Mouse (Mus musculus) right cerebral cortex, adult 18-20 months (tissue): ENCODE data around the gene Tfap4.

Experiments used
- DNase-seq: peaks from one replicate; pipeline ENCODE4 v3.0.0; 2022; ENCODE audit warnings: mixed read lengths

Tfap4 gene

DNA sequence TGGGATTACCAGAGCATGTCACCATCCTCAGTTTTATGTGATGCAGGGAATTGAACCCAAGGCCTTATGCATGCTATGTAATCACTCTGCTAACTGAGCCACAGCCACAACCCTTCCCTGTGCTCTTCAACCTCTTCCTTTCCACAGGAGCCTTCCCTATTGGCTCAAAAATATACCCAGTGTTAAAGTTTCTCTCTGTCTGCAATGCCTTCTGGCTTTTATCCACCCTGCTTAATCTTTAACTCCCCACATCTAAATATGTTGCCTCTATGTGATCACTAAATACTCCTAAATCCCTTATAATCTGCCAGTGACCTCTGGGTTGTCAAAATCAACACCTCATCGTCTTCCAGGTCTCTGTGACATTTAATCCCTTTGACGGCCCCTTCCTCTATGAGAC is 41.7 kb downstream of the Tfap4 start:
- DNase-seq: no peak

GRCm38 (mm10) chr16:4514383-4514782 is 45.3 kb downstream of the Tfap4 start:
- DNase-seq: no peak

GRCm38 (mm10) chr16:4512661-4513438 is 46.8 kb downstream of the Tfap4 start:
- peak; percentile 19 for DNase-seq

DNA sequence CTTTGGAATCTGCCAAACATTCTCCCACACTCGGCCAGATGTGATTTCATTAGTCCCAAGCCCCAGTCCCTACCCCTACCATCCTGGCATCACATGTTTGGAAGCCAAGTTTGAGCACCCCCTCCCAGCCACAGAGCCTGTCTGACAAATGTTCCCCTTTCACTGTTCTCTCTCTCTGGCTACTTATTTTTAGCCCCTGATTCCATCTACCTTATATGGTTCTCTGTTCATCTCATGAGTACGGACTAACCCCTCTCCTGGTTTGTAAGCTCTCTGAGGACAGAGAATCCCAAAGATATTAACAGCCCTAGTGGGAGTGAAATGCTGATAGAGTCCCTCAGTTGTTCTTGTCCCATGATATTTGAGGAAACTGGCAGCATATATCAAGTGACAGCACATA is 48.3 kb downstream of the Tfap4 start:
- DNase-seq: no peak

- no peak for DNase-seq
These were observed 53.5 kb downstream of the Tfap4 start for GRCm38 (mm10) chr16:4506181-4506580.

- no peak for DNase-seq
These were observed 56.2 kb downstream of the Tfap4 start for GRCm38 (mm10) chr16:4503495-4503894.

GRCm38 (mm10) chr16:4502568-4502967 is 57.1 kb downstream of the Tfap4 start:
- DNase-seq: no peak

GRCm38 (mm10) chr16:4501703-4502102 is 58.0 kb downstream of the Tfap4 start:
- no peak for DNase-seq

DNA sequence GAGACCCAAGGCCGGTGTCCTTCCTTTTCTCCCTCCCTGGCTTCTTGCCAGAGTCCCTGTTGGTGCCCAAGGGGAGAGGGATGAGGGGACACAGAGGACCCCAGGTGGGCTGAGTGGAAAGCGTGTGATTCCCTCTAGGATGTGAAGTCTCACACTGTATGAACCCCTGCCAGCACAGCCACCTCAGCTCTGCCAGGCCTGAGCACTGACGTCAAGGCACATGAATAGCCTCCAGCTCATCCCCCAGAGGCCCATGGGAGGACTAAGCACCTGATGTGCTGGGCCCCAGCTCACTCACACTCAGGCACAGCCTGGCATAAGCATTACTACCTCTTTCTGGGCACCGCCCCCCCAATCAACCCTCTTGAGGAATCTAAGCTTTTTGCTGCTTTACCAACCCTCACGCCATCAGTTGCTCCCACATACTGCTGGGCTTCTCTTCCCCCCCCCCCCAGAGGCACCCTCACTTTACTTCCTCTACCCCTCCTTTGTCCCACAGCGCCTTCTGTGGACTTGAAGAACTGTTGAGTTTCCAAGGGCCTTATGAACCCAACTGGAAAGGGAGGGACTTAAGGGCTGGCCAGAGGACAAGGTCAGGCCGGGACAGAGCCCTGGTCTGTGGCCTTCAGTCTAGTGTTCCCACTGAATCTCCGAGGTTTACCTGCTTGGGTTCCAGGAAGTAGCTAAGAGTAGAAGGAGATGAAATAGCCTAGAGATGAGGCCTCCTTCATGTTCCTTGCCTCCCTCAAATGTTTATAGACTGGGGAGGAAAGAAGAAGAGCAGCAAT is 58.9 kb downstream of the Tfap4 start:
- DNase-seq: peak; percentile 36

DNA sequence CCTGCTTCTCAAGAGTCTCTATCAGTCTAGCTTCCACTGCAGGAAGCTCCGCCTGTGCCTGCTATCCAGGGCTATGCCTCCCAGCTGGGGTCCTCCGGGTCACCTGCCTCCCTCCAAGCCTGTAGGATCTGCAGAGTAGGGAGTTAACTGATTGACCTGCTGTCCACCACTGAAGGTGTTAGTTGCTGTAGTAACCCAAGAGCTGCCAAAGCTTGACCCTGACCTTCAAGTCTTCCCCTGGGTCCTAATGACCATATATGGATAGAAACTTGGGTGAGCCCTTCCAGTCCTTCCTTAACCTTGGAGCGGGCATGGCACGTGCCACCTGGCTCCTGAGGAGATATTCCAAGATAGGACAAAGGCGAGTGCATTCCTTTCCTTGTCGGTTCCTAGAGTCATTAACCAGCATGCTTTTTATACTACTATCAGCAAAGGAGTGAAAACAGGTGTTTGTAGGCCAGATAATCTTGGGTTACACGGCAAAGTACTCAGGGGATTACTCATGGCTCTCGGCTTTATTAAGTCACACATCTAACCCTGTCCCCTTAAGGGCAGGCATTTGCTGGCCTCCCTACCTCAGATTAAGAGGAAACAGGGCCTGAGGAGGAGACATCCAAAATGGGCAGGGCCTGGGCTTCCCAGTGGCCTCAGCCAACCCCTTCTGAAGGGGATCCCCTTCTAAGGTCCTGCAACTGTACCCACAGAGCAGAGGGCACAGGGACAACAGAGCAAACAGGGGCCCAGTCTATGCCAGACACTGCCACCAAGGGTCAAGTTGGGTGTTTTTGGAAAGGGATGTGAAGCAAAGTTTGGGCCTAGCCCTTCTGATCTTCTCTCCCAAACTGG is 61.7 kb downstream of the Tfap4 start:
- DNase-seq: no peak

- DNase-seq: no peak
These were observed 63.2 kb downstream of the Tfap4 start for GRCm38 (mm10) chr16:4496470-4496869.

DNA sequence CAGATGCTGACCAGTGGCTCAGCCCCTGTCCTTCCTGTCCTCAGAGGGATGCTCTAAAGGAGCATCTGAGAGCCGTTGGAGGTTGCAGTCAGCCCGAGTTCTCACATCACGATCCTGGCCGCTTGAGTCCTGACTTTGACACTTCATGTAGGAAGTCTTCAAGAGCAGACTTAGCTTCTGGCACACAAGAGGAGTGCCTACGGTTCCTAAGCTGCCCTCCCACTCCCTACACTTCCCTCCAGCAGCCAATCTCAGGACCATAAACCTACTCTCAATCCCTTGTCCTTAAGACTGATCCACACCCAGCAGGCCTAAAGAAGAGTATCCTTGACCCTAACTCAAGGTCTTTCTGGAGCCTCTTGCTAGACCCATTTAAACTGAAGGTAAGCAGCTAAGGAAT is 63.8 kb downstream of the Tfap4 start:
- peak; percentile 45 for DNase-seq
